Mouse (Mus musculus) heart, adult 2 months (tissue): Measurements from ENCODE around the gene Scarb1. TPM values are rescaled to one million over a fixed set of nuclear protein-coding genes. Genes with fewer than 3 reads are reported as not detected.

Source experiments
- DNase-seq, 2 experiments: peaks; one replicate each; pipeline ENCODE4 v3.0.0; 2021
- H3K27ac ChIP-seq: fragments of 200-600 bp; 2 replicates; pipeline ENCODE4 v1.8.1; 2022
- H3K27me3 ChIP-seq: fragments of 200-500 bp; 2 replicates; pipeline ENCODE4 v1.6.1; 2012; ENCODE audit warnings: mild to moderate bottlenecking, low read length, inconsistent platforms, mixed read lengths; ENCODE audit not compliant: control insufficient read depth, insufficient read depth
- H3K36me3 ChIP-seq: fragments of 200-500 bp; 2 replicates; pipeline ENCODE4 v1.6.1; 2012; ENCODE audit warnings: low read length, inconsistent platforms; ENCODE audit not compliant: control insufficient read depth, insufficient read depth
- H3K4me1 ChIP-seq: fragments of 200-500 bp; 2 replicates; pipeline ENCODE4 v1.6.1; 2011; ENCODE audit warnings: low read length; ENCODE audit not compliant: control insufficient read depth, insufficient read depth
- H3K4me3 ChIP-seq: fragments of 200-600 bp; 2 replicates; pipeline ENCODE4 v1.8.1; 2022
- H3K79me2 ChIP-seq: fragments of 200-500 bp; replicated peaks from 2 replicates; pipeline ENCODE4 v1.6.1; 2012; ENCODE audit warnings: mild to moderate bottlenecking, inconsistent platforms, low read length, moderate library complexity, mixed read lengths; ENCODE audit not compliant: control insufficient read depth, insufficient read depth
- H3K9ac ChIP-seq: fragments of 200-500 bp; 2 replicates; pipeline ENCODE4 v1.6.1; 2012; ENCODE audit warnings: low read depth, mild to moderate bottlenecking, control low read depth, inconsistent platforms, low read length, mixed read lengths
- CTCF ChIP-seq: fragments of 200-600 bp; IDR thresholded peaks from 2 replicates; pipeline ENCODE4 v1.8.1; 2022; ENCODE audit warnings: antibody characterized with exemption, mild to moderate bottlenecking, moderate library complexity
- EP300 ChIP-seq: fragments of 200-500 bp; IDR thresholded peaks from 2 replicates; pipeline ENCODE4 v1.6.1; 2011; ENCODE audit warnings: low read depth, low read length, control low read depth; ENCODE audit not compliant: insufficient read depth
- POLR2A ChIP-seq: fragments of 200-500 bp; IDR thresholded peaks from 2 replicates; pipeline ENCODE4 v1.6.1; 2011; ENCODE audit warnings: mild to moderate bottlenecking, low read depth, low read length, control low read depth; ENCODE audit not compliant: insufficient read depth
- WGBS: fragments of 180-500 bp; shearing (Covaris S2); methylation state at CpG from one replicate; pipeline ENCODE4 v1.1.7; 2018; 5-methylcytosine and 5-hydroxymethylcytosine counted together
- intact Hi-C: fragments of 180-260 bp; cut with DNase I; formaldehyde crosslinking; loops from one replicate; pipeline ENCODE4 v1.15.1; 2025
- polyA plus RNA-seq: library from polyadenylated mRNA; depleted of rRNA; stranded (reverse); fragments of >200 nt; gene quantifications from 2 replicates; pipeline ENCODE4 v1.2.3, GENCODE M21; 2012
- total RNA-seq, 2 experiments: library from RNA; stranded (reverse); gene quantifications; 2 replicates each; pipeline ENCODE4 v1.2.3; 2021

Gene Scarb1
- total and polyA plus RNA-seq, 3 experiments: 23.6 to 55.5 (median 27.8) TPM

DNA sequence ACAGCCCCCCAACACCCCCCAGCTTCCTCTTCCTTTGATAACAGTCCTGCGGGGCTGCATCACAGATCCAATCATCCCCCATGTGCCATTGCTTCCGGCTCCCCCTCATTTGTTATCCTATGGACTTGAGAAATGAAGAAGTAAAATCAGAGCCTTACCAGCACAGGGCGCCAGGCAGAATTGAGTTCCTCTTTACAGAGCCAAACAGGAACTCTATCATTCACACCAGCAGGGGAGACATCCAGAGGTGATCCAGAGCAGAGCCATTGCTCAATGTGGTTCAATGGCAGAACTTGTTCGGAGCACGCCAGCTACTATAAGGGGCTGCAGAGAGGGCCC lies 17.3 kb upstream of the Scarb1 start:
- H3K36me3 ChIP-seq: no peaks in the 10 kb centered on the region
- DNase-seq: peak in 1 of 2 experiments; percentile 45
- H3K79me2 ChIP-seq: no peaks in the 10 kb centered on the region
- H3K4me1 ChIP-seq: no peaks in the 10 kb centered on the region
- no peak overlapping the region for H3K4me3 ChIP-seq
- H3K27ac ChIP-seq: no peak overlapping the region
- H3K27me3 ChIP-seq: no peaks in the 10 kb centered on the region
- WGBS: 53% methylated on average over 5 of the region's 5 CpGs
- TF ChIP-seq EP300: no peak
- TF ChIP-seq CTCF: no peak
- no peak for TF ChIP-seq POLR2A
- H3K9ac ChIP-seq: no peak overlapping the region
- intact Hi-C loops: no loop called here

DNA sequence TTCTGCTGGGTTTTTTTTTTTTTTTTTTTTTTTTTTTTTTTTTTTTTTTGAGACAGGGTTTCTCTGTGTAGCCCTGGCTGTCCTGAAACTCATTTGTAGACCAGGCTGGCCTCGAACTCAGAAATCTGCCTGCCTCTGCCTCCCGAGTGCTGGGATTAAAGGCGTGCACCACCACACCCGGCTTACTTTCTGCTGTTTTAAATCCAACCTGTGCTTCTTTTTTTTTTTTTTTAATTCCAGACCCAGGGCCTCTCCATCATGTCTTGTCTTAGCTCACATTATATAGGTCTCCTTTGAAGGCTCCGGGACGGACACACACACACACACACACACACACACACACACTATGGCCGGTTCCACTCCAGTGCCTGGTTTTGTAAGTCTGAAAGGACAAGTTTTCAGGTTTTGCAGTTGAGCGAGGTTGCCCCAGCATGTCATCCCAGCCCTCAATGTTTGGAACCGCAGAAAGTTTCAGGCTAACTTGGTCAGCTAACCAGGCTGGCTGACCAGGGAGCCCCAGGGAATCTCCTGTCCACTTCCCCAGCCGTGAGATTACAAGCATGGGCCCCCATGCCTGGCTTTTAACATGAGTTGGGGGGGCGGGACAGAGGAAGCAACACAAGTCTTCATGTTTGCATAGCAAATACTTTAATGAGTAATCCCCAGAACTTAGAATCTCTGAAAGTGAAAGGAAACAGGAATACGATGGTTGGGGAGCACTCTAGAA lies 16.8 kb upstream of the Scarb1 start:
- no peak for DNase-seq
- no peak for TF ChIP-seq EP300
- TF ChIP-seq POLR2A: no peak
- TF ChIP-seq CTCF: no peak
- Histone ChIP-seq H3K9ac (no peak overlapping the region), H3K79me2 (no peaks in the 10 kb centered on the region), H3K27ac (no peak overlapping the region), H3K27me3 (no peaks in the 10 kb centered on the region), H3K36me3 (no peaks in the 10 kb centered on the region), H3K4me3 (no peak overlapping the region), H3K4me1 (no peaks in the 10 kb centered on the region)
- WGBS: 73% methylated on average over 12 of the region's 12 CpGs
- intact Hi-C loops: no loop called here

- Histone ChIP-seq H3K4me1 (no peaks in the 10 kb centered on the region), H3K79me2 (no peaks in the 10 kb centered on the region), H3K9ac (no peak overlapping the region), H3K27me3 (no peaks in the 10 kb centered on the region), H3K27ac (no peak overlapping the region), H3K36me3 (no peaks in the 10 kb centered on the region), H3K4me3 (no peak overlapping the region)
- DNase-seq: no peak
- intact Hi-C loops: no loop called here
- WGBS: 44% methylated on average over 7 of the region's 7 CpGs
- TF ChIP-seq CTCF (no peak), EP300 (0 out of 2 replicates have a peak, but pooled peaks have one; percentile 20)
Measured at GRCm38 (mm10) chr5:125355650-125356049, 14.8 kb upstream of the Scarb1 start.

DNA sequence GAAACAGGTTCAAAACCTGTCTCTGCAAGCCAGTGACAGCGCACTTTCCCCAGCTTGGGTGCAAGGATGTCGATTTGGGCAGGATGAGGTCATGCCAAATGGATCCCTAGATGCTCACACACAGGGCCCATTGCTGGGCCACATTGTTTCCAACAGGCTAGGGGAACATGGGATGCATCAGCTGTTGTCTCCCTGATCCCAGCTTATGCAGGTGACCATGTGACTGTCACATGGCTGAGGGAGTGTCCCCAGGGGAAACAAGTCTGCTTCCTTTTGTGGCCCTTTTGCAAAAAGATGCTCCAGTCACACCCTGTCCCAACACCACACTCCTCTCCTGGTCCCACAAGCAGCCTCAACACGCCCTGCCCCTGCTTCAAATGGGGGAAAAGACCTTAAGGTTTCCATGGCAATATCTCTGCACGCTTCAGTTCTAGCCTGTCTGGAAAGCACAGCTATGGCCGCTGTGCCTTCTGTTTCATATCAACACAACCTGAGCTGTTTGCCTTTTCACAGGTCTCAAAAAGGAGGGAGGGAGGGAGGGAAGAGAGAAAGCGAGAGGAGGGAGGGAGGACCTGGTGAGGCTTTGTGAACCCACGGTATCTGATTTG lies 14.1 kb upstream of the Scarb1 start:
- intact Hi-C loops: no loop called here
- no peak overlapping the region for H3K9ac ChIP-seq
- DNase-seq: no peak
- WGBS: 72% methylated on average over 7 of the region's 7 CpGs
- no peaks in the 10 kb centered on the region for H3K27me3 ChIP-seq
- no peak overlapping the region for H3K27ac ChIP-seq
- H3K4me1 ChIP-seq: no peaks in the 10 kb centered on the region
- H3K79me2 ChIP-seq: no peaks in the 10 kb centered on the region
- TF ChIP-seq POLR2A: no peak
- no peak for TF ChIP-seq CTCF
- no peak for TF ChIP-seq EP300
- H3K4me3 ChIP-seq: no peak overlapping the region
- H3K36me3 ChIP-seq: no peaks in the 10 kb centered on the region

DNA sequence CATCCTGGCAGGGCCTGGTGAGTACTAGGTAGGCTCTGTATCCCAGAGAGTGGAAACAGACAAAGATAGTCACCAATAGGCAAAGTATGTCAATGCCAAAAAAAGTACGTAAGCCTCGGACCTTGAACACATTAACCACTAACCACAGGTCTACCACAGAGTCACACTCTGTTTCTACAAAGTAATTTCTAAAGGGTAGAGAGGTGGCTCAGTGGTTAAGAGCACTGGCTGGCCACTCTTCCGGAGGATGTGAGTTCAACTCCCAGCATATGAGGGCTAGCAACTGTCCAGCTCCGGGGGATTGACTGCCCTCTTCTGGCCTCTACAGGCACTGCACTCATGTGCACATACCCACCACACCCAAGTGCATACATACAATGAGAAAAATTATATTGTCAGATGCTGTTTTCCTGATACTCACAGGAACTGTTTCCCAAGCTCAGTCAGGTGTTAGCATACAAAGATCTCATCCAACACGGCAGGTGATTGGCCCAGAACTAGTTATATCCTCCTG lies 11.9 kb upstream of the Scarb1 start:
- H3K36me3 ChIP-seq: no peaks in the 10 kb centered on the region
- no peak for DNase-seq
- no peaks in the 10 kb centered on the region for H3K27me3 ChIP-seq
- intact Hi-C loops: no loop called here
- no peak overlapping the region for H3K9ac ChIP-seq
- no peak for TF ChIP-seq POLR2A
- peak; percentile 13; the same call in 1 of the 2 replicates for TF ChIP-seq CTCF
- peaks cover 2% of the 10 kb centered on the region for H3K4me1 ChIP-seq
- no peak overlapping the region for H3K4me3 ChIP-seq
- WGBS: 97% methylated on average over 5 of the region's 5 CpGs
- H3K79me2 ChIP-seq: no peaks in the 10 kb centered on the region
- H3K27ac ChIP-seq: no peak overlapping the region

DNA sequence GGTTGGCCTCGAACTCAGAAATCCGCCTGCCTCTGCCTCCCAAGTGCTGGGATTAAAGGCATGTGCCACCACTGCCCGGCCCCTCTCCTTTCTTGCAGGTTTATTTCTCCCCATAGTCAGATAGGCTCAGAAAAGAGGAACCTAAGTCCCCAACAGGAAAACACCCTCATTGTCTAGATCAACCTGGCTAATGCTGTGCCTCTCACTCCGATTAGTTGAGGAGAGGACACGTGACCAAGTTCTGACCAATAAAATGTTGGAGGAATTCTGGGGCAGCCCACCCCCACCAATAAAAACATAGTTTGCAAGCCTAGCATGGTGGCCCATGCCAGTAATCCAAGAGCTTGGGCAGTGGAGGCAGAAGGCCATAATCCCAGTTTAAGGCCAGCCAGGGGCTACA lies 11.0 kb upstream of the Scarb1 start:
- H3K36me3 ChIP-seq: no peaks in the 10 kb centered on the region
- H3K4me3 ChIP-seq: no peak overlapping the region
- H3K4me1 ChIP-seq: peaks cover 2% of the 10 kb centered on the region
- DNase-seq: no peak
- intact Hi-C loops: no loop called here
- WGBS: 77% methylated on average over 5 of the region's 5 CpGs
- no peaks in the 10 kb centered on the region for H3K79me2 ChIP-seq
- TF ChIP-seq EP300 (no peak), CTCF (no peak), POLR2A (no peak)
- H3K27me3 ChIP-seq: no peaks in the 10 kb centered on the region
- no peak overlapping the region for H3K27ac ChIP-seq
- no peak overlapping the region for H3K9ac ChIP-seq
